Mouse (Mus musculus) E14TG2a.4 (cell line): ENCODE data around the gene Ecm2.

Experiments
- CTCF ChIP-seq: conservative IDR thresholded peaks from 2 replicates; pipeline ENCODE4 v1.5.1; 2014; ENCODE audit warnings: low read length
- POU5F1 ChIP-seq: IDR thresholded peaks from 2 replicates; pipeline ENCODE4 v1.6.1; 2014; ENCODE audit warnings: low read length, borderline replicate concordance

GRCm38 (mm10) chr13:49471981-49472675 is 32.5 kb upstream of the Ecm2 start:
- TF ChIP-seq CTCF (no peak), POU5F1 (no peak)
